Mouse (Mus musculus) ovary, postnatal 14 days (tissue): Measurements from ENCODE around the gene Gipc2.

Experiments used
- DNase-seq: peaks from one replicate; pipeline ENCODE4 v3.0.0; 2022; ENCODE audit warnings: low spot score

Gipc2 gene

GRCm38 (mm10) chr3:152076088-152076487 lies 89.9 kb downstream of the Gipc2 start:
- no peak for DNase-seq

- DNase-seq, result no peak
Measured at GRCm38 (mm10) chr3:152069001-152069400, 97.0 kb downstream of the Gipc2 start.

GRCm38 (mm10) chr3:152068311-152068710 lies 97.7 kb downstream of the Gipc2 start:
- DNase-seq, result no peak

- DNase-seq, result no peak
Measured at GRCm38 (mm10) chr3:152066696-152067095, 99.3 kb downstream of the Gipc2 start.

- DNase-seq, result no peak
Measured at GRCm38 (mm10) chr3:152065806-152066205, 100.2 kb downstream of the Gipc2 start.

GRCm38 (mm10) chr3:152064166-152064565 lies 101.9 kb downstream of the Gipc2 start:
- no peak for DNase-seq

GRCm38 (mm10) chr3:152062806-152063205 lies 103.2 kb downstream of the Gipc2 start:
- peak; percentile 5 for DNase-seq

GRCm38 (mm10) chr3:152061145-152061544 lies 104.9 kb downstream of the Gipc2 start:
- DNase-seq, result no peak

GRCm38 (mm10) chr3:152058235-152058634 lies 107.8 kb downstream of the Gipc2 start:
- no peak for DNase-seq

GRCm38 (mm10) chr3:152054260-152054659 lies 111.8 kb downstream of the Gipc2 start:
- DNase-seq, result no peak

- DNase-seq, result no peak
Measured at GRCm38 (mm10) chr3:152051959-152052358, 114.1 kb downstream of the Gipc2 start.

GRCm38 (mm10) chr3:152047914-152048313 lies 118.1 kb downstream of the Gipc2 start:
- no peak for DNase-seq

GRCm38 (mm10) chr3:152046895-152047294 lies 119.1 kb downstream of the Gipc2 start:
- DNase-seq, result no peak
